Mouse (Mus musculus): Measurements from ENCODE around the gene Prnp. TPM values are rescaled to one million over a fixed set of nuclear protein-coding genes. Genes with fewer than 3 reads are reported as not detected.

Gene Prnp
- total and polyA plus RNA-seq, 3 experiments, result 18.3 to 24.0 TPM; not detected in 1

DNA sequence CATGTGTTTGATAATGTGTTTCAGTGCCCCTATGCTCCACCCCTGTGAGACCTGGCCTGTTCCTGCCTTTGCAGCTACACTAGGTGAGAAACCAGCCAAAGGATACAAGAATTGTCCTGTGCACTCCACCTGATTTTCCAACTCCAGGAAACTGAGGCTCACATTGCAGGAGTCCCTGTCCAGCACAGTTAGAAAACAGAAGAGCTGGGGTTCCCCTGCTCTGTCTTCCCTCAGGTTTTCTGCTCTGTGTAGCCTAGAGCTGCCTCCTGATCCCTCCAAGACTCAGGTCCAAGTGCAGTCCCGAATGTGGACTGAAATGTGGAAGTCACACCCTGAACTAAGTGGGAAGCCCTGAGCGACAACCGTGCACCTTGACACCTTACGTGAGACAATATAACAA lies 44.0 kb downstream of the Prnp start:
- H3K79me2 ChIP-seq (ENCODE audit: control insufficient read depth, insufficient read depth, low read length, poor library complexity), result no peaks in the 10 kb centered on the region
- no peak overlapping the region for H3K27ac ChIP-seq (ENCODE audit: control insufficient read depth, low read depth, low read length)
- H3K9me3 ChIP-seq (replicated peaks; ENCODE audit: insufficient read depth, low read length), result no peaks in the 10 kb centered on the region
- H3K27me3 ChIP-seq (ENCODE audit: control insufficient read depth in 1 of 2, insufficient read depth in 2 of 2, low read length in 2 of 2), result no peaks in the 10 kb centered on the region
- no peak for DNase-seq (ENCODE audit: low read depth, low spot score)
- TF ChIP-seq CTCF (IDR thresholded peaks at IDR 0.05 in 2 of 3, conservative IDR thresholded peaks at IDR 0.05 in 1 of 3; ENCODE audit: control insufficient read depth in 1 of 3, insufficient read depth in 1 of 3, low read depth in 2 of 3, low read length in 3 of 3, poor library complexity in 1 of 3, severe bottlenecking in 1 of 3), result no peak
- no peak for TF ChIP-seq MEF2A (IDR thresholded peaks at IDR 0.05; ENCODE audit: extremely low read depth, insufficient replicate concordance, low read depth, low read length, poor library complexity, severe bottlenecking)
- TF ChIP-seq POLR2AphosphoS2 (IDR thresholded peaks at IDR 0.05; ENCODE audit: low read length), result no peak
- no peak for TF ChIP-seq NRF1 (IDR thresholded peaks at IDR 0.05; ENCODE audit: insufficient read depth, low read depth, low read length, poor library complexity, severe bottlenecking)
- TF ChIP-seq MAX (IDR thresholded peaks at IDR 0.05; ENCODE audit: low read length), result no peak
- TF ChIP-seq GATA1 (IDR thresholded peaks at IDR 0.05; ENCODE audit: low read depth, low read length), result no peak
- TF ChIP-seq TBP (IDR thresholded peaks at IDR 0.05; ENCODE audit: low read depth, low read length), result no peak
- no peak for TF ChIP-seq NELFE (IDR thresholded peaks at IDR 0.05; ENCODE audit: low read depth, low read length)
- no peak for TF ChIP-seq USF2 (IDR thresholded peaks at IDR 0.05; ENCODE audit: borderline replicate concordance in 1 of 2, insufficient read depth in 1 of 2, low read depth in 1 of 2, low read length in 2 of 2)
- peaks cover 0 to 3% of the 10 kb centered on the region in 2 experiments; a peak in 1 of 4 replicates for H3K4me1 ChIP-seq (ENCODE audit: control insufficient read depth in 1 of 2, insufficient read depth in 2 of 2, low read length in 2 of 2)
- H3K4me3 ChIP-seq (ENCODE audit: control insufficient read depth in 1 of 2, insufficient read depth in 1 of 2, low read depth in 2 of 2, low read length in 2 of 2), result no peak overlapping the region
- H3K36me3 ChIP-seq (ENCODE audit: control insufficient read depth in 1 of 2, insufficient read depth in 2 of 2, low read length in 2 of 2), result peaks cover 0 to 2% of the 10 kb centered on the region in 2 experiments; a peak in 1 of 4 replicates
- no peak overlapping the region for H3K9ac ChIP-seq (ENCODE audit: control insufficient read depth, low read depth, low read length, poor library complexity, severe bottlenecking)

DNA sequence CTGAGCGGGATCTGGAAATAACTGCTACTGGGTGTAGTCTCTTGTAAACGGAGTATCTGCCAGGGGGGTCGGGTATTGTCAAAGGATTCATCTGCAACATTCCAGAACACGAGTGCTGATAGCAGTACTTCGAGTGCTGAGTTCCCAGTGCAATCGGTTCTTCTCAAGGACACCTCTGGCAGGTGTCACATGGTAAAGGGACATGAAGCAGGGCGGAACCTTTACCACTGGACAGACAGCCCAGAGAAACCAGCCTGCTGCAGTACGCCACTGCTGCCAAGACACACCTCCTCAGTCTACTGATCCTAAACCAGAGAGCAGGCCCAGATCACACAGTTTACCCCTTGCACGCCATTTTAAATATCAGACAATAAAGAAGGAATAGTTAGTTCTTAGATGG lies 45.1 kb downstream of the Prnp start:
- peak overlapping the region; percentile 44 to 57 for H3K4me3 ChIP-seq (ENCODE audit: control insufficient read depth in 1 of 2, insufficient read depth in 1 of 2, low read depth in 2 of 2, low read length in 2 of 2)
- peaks cover 0 to 3% of the 10 kb centered on the region in 2 experiments; a peak in 1 of 4 replicates for H3K4me1 ChIP-seq (ENCODE audit: control insufficient read depth in 1 of 2, insufficient read depth in 2 of 2, low read length in 2 of 2)
- no peaks in the 10 kb centered on the region for H3K27me3 ChIP-seq (ENCODE audit: control insufficient read depth in 1 of 2, insufficient read depth in 2 of 2, low read length in 2 of 2)
- DNase-seq (ENCODE audit: low read depth, low spot score), result no peak
- no peaks in the 10 kb centered on the region for H3K79me2 ChIP-seq (ENCODE audit: control insufficient read depth, insufficient read depth, low read length, poor library complexity)
- no peaks in the 10 kb centered on the region for H3K9me3 ChIP-seq (replicated peaks; ENCODE audit: insufficient read depth, low read length)
- H3K36me3 ChIP-seq (ENCODE audit: control insufficient read depth in 1 of 2, insufficient read depth in 2 of 2, low read length in 2 of 2), result peaks cover 0 to 2% of the 10 kb centered on the region in 2 experiments; a peak in 1 of 4 replicates
- TF ChIP-seq USF1 (IDR thresholded peaks at IDR 0.05; ENCODE audit: low read depth, low read length) (no peak), ZKSCAN1 (IDR thresholded peaks at IDR 0.05; ENCODE audit: low read depth, low read length) (no peak), RCOR1 (IDR thresholded peaks at IDR 0.05; ENCODE audit: low read depth, low read length) (no peak), UBTF (IDR thresholded peaks at IDR 0.05; ENCODE audit: borderline replicate concordance, insufficient read depth, low read depth, low read length) (no peak), ETS1 (IDR thresholded peaks at IDR 0.05; ENCODE audit: low read depth, low read length) (no peak), ZC3H11A (IDR thresholded peaks at IDR 0.05; ENCODE audit: low read depth, low read length) (no peak), TBP (IDR thresholded peaks at IDR 0.05; ENCODE audit: low read depth, low read length) (no peak), CHD2 (IDR thresholded peaks at IDR 0.05; ENCODE audit: low read length) (no peak), ELF1 (IDR thresholded peaks at IDR 0.05; ENCODE audit: low read depth, low read length) (no peak), USF2 (IDR thresholded peaks at IDR 0.05; ENCODE audit: borderline replicate concordance in 1 of 2, insufficient read depth in 1 of 2, low read depth in 1 of 2, low read length in 2 of 2) (no peak), ZMIZ1 (IDR thresholded peaks at IDR 0.05; ENCODE audit: low read depth, low read length) (no peak)
- no peak overlapping the region for H3K27ac ChIP-seq (ENCODE audit: control insufficient read depth, low read depth, low read length)
- peak overlapping the region; percentile 45 for H3K9ac ChIP-seq (ENCODE audit: control insufficient read depth, low read depth, low read length, poor library complexity, severe bottlenecking)
